Mouse (Mus musculus): ENCODE data around the gene Tctex1d4. TPM values are rescaled to one million over a fixed set of nuclear protein-coding genes. Genes with fewer than 3 reads are reported as not detected.

Tctex1d4 gene
- total and polyA plus RNA-seq, 3 experiments = 0.98 TPM; not detected in 2

DNA sequence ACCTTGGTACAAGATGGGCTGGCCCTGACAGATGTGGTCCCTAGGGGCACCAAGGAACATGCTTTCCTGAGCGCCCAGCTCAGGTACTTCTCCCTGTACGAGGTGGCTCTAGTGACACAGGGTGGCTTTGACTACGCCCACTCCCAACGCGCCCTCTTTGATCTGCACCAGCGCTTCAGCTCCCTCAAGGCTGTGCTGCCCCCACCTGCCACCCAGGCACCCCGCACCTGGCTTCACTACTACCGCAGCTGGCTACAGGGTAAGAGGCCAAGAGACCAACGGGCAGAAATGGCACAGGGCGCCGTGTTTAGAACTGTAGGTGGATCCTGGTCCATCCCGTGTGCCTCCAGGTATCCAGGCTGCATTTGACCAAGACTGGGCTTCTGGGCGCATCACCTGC lies 16.3 kb upstream of the Tctex1d4 start:
- no peak overlapping the region for H3K4me3 ChIP-seq (replicated peaks in 1 of 3; ENCODE audit: low read depth in 2 of 3, low read length in 2 of 3, poor library complexity in 1 of 3)
- in situ Hi-C loops (cut with MboI; ENCODE audit: low pct_ligation_motif_present, low pct_unique_long_range_greater_than_20kb, low sequenced_read_pairs) (no loop called here), dilution Hi-C loops (cut with MboI; ENCODE audit: extremely low pct_ligation_motif_present, extremely low pct_unique_long_range_greater_than_20kb, low sequenced_read_pairs) (no loop called here)
- no peaks in the 10 kb centered on the region for H3K79me2 ChIP-seq (replicated peaks; ENCODE audit: control insufficient read depth, extremely low read depth, insufficient read depth, poor library complexity, severe bottlenecking)
- DNase-seq (ENCODE audit: extremely low read depth) = no peak
- no peak overlapping the region for H3K27ac ChIP-seq (ENCODE audit: insufficient read depth, low read depth)
- no peaks in the 10 kb centered on the region for H3K9me3 ChIP-seq (replicated peaks; ENCODE audit: low read length)
- TF ChIP-seq KAT2A (IDR thresholded peaks at IDR 0.05; ENCODE audit: insufficient replicate concordance, low read length) = no peak
- TF ChIP-seq CTCF (conservative IDR thresholded peaks at IDR 0.05 in 1 of 2, IDR thresholded peaks at IDR 0.05 in 1 of 2; ENCODE audit: low read depth in 2 of 2, low read length in 2 of 2) = no peak
- TF ChIP-seq JUN (IDR thresholded peaks at IDR 0.05; ENCODE audit: insufficient read depth, low read depth, low read length) = no peak
- TF ChIP-seq JUND (conservative IDR thresholded peaks at IDR 0.05; ENCODE audit: low read depth, low read length) = no peak
- TF ChIP-seq HCFC1 (IDR thresholded peaks at IDR 0.05; ENCODE audit: low read depth, low read length) = no peak
- TF ChIP-seq NRF1 (IDR thresholded peaks at IDR 0.05; ENCODE audit: low read depth, low read length) = no peak
- no peak for TF ChIP-seq ETS1 (conservative IDR thresholded peaks at IDR 0.05; ENCODE audit: low read depth, low read length)
- TF ChIP-seq UBTF (IDR thresholded peaks at IDR 0.05; ENCODE audit: low read depth, low read length) = no peak
- TF ChIP-seq E2F4 (IDR thresholded peaks at IDR 0.05; ENCODE audit: insufficient replicate concordance, low read depth, low read length) = no peak
- TF ChIP-seq MAX (IDR thresholded peaks at IDR 0.05; ENCODE audit: low read length) = no peak
- TF ChIP-seq RAD21 (IDR thresholded peaks at IDR 0.05; ENCODE audit: low read depth, low read length) = no peak
- TF ChIP-seq MAFK (IDR thresholded peaks at IDR 0.05; ENCODE audit: insufficient replicate concordance, low read length) = no peak
- TF ChIP-seq ELF1 (IDR thresholded peaks at IDR 0.05; ENCODE audit: low read depth, low read length) = no peak
- no peak for TF ChIP-seq NELFE (IDR thresholded peaks at IDR 0.05; ENCODE audit: low read depth, low read length)
- H3K36me3 ChIP-seq (replicated peaks in 1 of 2; ENCODE audit: control insufficient read depth in 1 of 2, insufficient read depth in 1 of 2, low read length in 1 of 2) = peaks cover 0 to 7% of the 10 kb centered on the region in 2 experiments
- no peaks in the 10 kb centered on the region for H3K27me3 ChIP-seq (replicated peaks)
- H3K9ac ChIP-seq (ENCODE audit: insufficient read depth, low read depth) = no peak overlapping the region
- no peak overlapping the region for H3K4me2 ChIP-seq (ENCODE audit: insufficient read depth, low read depth, poor library complexity, severe bottlenecking)
- peaks cover 0 to 11% of the 10 kb centered on the region in 2 experiments; a peak in 2 of 4 replicates for H3K4me1 ChIP-seq (ENCODE audit: control insufficient read depth in 1 of 2, insufficient read depth in 2 of 2)

DNA sequence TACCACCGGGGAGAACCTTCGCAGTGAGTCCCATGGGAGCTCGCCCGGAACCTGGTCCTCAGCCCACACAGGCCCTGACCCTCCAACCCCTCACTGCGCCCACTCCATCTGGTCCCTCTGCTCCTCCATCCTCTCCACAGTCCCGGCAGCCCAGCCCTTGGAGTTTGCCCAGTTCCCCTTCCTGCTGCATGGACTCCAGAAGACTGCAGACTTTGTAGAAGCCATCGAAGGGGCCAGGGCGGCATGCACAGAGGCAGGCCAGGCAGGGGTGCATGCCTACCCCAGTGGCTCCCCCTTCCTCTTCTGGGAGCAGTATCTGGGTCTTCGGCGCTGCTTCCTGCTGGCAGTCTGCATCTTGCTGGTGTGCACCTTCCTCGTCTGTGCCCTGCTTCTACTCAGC lies 15.6 kb upstream of the Tctex1d4 start:
- Histone ChIP-seq H3K27me3 (replicated peaks) (no peaks in the 10 kb centered on the region), H3K4me3 (replicated peaks in 1 of 3; ENCODE audit: low read depth in 2 of 3, low read length in 2 of 3, poor library complexity in 1 of 3) (no peak overlapping the region), H3K9ac (ENCODE audit: insufficient read depth, low read depth) (no peak overlapping the region), H3K79me2 (replicated peaks; ENCODE audit: control insufficient read depth, extremely low read depth, insufficient read depth, poor library complexity, severe bottlenecking) (no peaks in the 10 kb centered on the region), H3K4me2 (ENCODE audit: insufficient read depth, low read depth, poor library complexity, severe bottlenecking) (no peak overlapping the region), H3K27ac (ENCODE audit: insufficient read depth, low read depth) (no peak overlapping the region), H3K36me3 (replicated peaks in 1 of 2; ENCODE audit: control insufficient read depth in 1 of 2, insufficient read depth in 1 of 2, low read length in 1 of 2) (peaks cover 0 to 7% of the 10 kb centered on the region in 2 experiments), H3K4me1 (ENCODE audit: control insufficient read depth in 1 of 2, insufficient read depth in 2 of 2) (peaks cover 0 to 11% of the 10 kb centered on the region in 2 experiments; a peak in 2 of 4 replicates), H3K9me3 (replicated peaks; ENCODE audit: low read length) (no peaks in the 10 kb centered on the region)
- in situ Hi-C loops (cut with MboI; ENCODE audit: low pct_ligation_motif_present, low pct_unique_long_range_greater_than_20kb, low sequenced_read_pairs) = no loop called here
- dilution Hi-C loops (cut with MboI; ENCODE audit: extremely low pct_ligation_motif_present, extremely low pct_unique_long_range_greater_than_20kb, low sequenced_read_pairs) = no loop called here
- DNase-seq (ENCODE audit: extremely low read depth) = no peak
- TF ChIP-seq NRF1 (IDR thresholded peaks at IDR 0.05; ENCODE audit: low read depth, low read length) (no peak), JUN (IDR thresholded peaks at IDR 0.05; ENCODE audit: insufficient read depth, low read depth, low read length) (no peak), KAT2A (IDR thresholded peaks at IDR 0.05; ENCODE audit: insufficient replicate concordance, low read length) (no peak), RCOR1 (conservative IDR thresholded peaks at IDR 0.05; ENCODE audit: low read depth, low read length) (no peak), ZC3H11A (IDR thresholded peaks at IDR 0.05; ENCODE audit: low read depth, low read length) (no peak), MAZ (IDR thresholded peaks at IDR 0.05; ENCODE audit: low read depth, low read length) (no peak)
